Mouse (Mus musculus) G1E (cell line): ENCODE data around the gene Sft2d2.

ENCODE experiments used
- CTCF ChIP-seq: IDR thresholded peaks from 2 replicates; pipeline ENCODE4 v1.5.1; 2012; ENCODE audit warnings: low read depth, low read length, inconsistent platforms, mixed read lengths
- POLR2AphosphoS5 ChIP-seq: IDR thresholded peaks from 2 replicates; pipeline ENCODE4 v1.6.1; 2012; ENCODE audit warnings: low read depth, low read length, inconsistent platforms; ENCODE audit not compliant: insufficient replicate concordance
- TAL1 ChIP-seq: conservative IDR thresholded peaks from 2 replicates; pipeline ENCODE4 v1.6.1; 2012; ENCODE audit warnings: low read depth, low read length, inconsistent platforms, mixed read lengths

GRCm38 (mm10) chr1:165183400-165183799 lies 10.8 kb downstream of the Sft2d2 start:
- TF ChIP-seq CTCF: no peak
- no peak for TF ChIP-seq TAL1
- no peak for TF ChIP-seq POLR2AphosphoS5
